Mouse (Mus musculus): ENCODE results near the gene Neurod2. TPM values are rescaled to one million over a fixed set of nuclear protein-coding genes. Genes with fewer than 3 reads are reported as not detected.
A peak's percentile ranks its signal among the peaks of the same experiment; 100 is the strongest.

Gene Neurod2
- total RNA-seq, 1 experiment: not detected

GRCm38 (mm10) chr11:98353651-98354211 lies 24.3 kb upstream of the Neurod2 start:
- H3K4me1 ChIP-seq (ENCODE audit: control insufficient read depth in 2 of 2, insufficient read depth in 2 of 2, low read length in 2 of 2, poor library complexity in 1 of 2): peaks cover 2 to 14% of the 10 kb centered on the region in 2 experiments; a peak in 1 of 4 replicates
- TF ChIP-seq ZC3H11A (IDR thresholded peaks at IDR 0.05; ENCODE audit: borderline replicate concordance, low read depth, low read length) (no peak), CHD2 (IDR thresholded peaks at IDR 0.05; ENCODE audit: low read depth, low read length) (no peak), ZNF384 (IDR thresholded peaks at IDR 0.05; ENCODE audit: low read depth, low read length) (no peak), HCFC1 (IDR thresholded peaks at IDR 0.05; ENCODE audit: borderline replicate concordance, insufficient read depth, low read length) (no peak), MAFK (IDR thresholded peaks at IDR 0.05; ENCODE audit: insufficient read depth, low read depth, low read length) (no peak)
- H3K9me3 ChIP-seq (ENCODE audit: control insufficient read depth, insufficient read depth, low read depth, low read length): no peaks in the 10 kb centered on the region
- in situ Hi-C loops (cut with MboI; ENCODE audit: low sequenced_read_pairs in 2 of 2, unreplicated experiment in 2 of 2): no loop called here
- no peak for DNase-seq (ENCODE audit: low read depth, low spot score)
- H3K27ac ChIP-seq (ENCODE audit: insufficient read depth, low read depth, low read length, poor library complexity, severe bottlenecking): no peak overlapping the region
- H3K36me3 ChIP-seq (ENCODE audit: control insufficient read depth, insufficient read depth, low read length, poor library complexity, severe bottlenecking): no peaks in the 10 kb centered on the region
- no peak overlapping the region for H3K4me3 ChIP-seq (ENCODE audit: insufficient read depth in 1 of 2, low read depth in 1 of 2, low read length in 2 of 2, poor library complexity in 1 of 2, severe bottlenecking in 1 of 2)
- no peak overlapping the region for H3K9ac ChIP-seq (ENCODE audit: insufficient read depth, low read depth, low read length, poor library complexity, severe bottlenecking)

GRCm38 (mm10) chr11:98352272-98352990 lies 23.0 kb upstream of the Neurod2 start:
- Histone ChIP-seq H3K9ac (ENCODE audit: insufficient read depth, low read depth, low read length, poor library complexity, severe bottlenecking) (no peak overlapping the region), H3K4me1 (ENCODE audit: control insufficient read depth in 2 of 2, insufficient read depth in 2 of 2, low read length in 2 of 2, poor library complexity in 1 of 2) (peaks cover 2 to 19% of the 10 kb centered on the region in 2 experiments; a peak in 1 of 4 replicates), H3K9me3 (ENCODE audit: control insufficient read depth, insufficient read depth, low read depth, low read length) (no peaks in the 10 kb centered on the region), H3K27ac (ENCODE audit: insufficient read depth, low read depth, low read length, poor library complexity, severe bottlenecking) (no peak overlapping the region), H3K36me3 (ENCODE audit: control insufficient read depth, insufficient read depth, low read length, poor library complexity, severe bottlenecking) (no peaks in the 10 kb centered on the region), H3K4me3 (ENCODE audit: insufficient read depth in 1 of 2, low read depth in 1 of 2, low read length in 2 of 2, poor library complexity in 1 of 2, severe bottlenecking in 1 of 2) (no peak overlapping the region)
- no peak for DNase-seq (ENCODE audit: low read depth, low spot score)
- TF ChIP-seq MAFK (IDR thresholded peaks at IDR 0.05; ENCODE audit: insufficient read depth, low read depth, low read length) (no peak), CHD2 (IDR thresholded peaks at IDR 0.05; ENCODE audit: low read depth, low read length) (no peak), ZC3H11A (IDR thresholded peaks at IDR 0.05; ENCODE audit: borderline replicate concordance, low read depth, low read length) (no peak), ZNF384 (IDR thresholded peaks at IDR 0.05; ENCODE audit: low read depth, low read length) (no peak), HCFC1 (IDR thresholded peaks at IDR 0.05; ENCODE audit: borderline replicate concordance, insufficient read depth, low read length) (no peak)
- in situ Hi-C loops (cut with MboI; ENCODE audit: low sequenced_read_pairs in 2 of 2, unreplicated experiment in 2 of 2): no loop called here

GRCm38 (mm10) chr11:98349308-98349707 lies 19.9 kb upstream of the Neurod2 start:
- Histone ChIP-seq H3K9me3 (ENCODE audit: control insufficient read depth, insufficient read depth, low read depth, low read length) (no peaks in the 10 kb centered on the region), H3K4me3 (ENCODE audit: insufficient read depth in 1 of 2, low read depth in 1 of 2, low read length in 2 of 2, poor library complexity in 1 of 2, severe bottlenecking in 1 of 2) (peak overlapping the region; percentile 56 to 66), H3K4me1 (ENCODE audit: control insufficient read depth in 2 of 2, insufficient read depth in 2 of 2, low read length in 2 of 2, poor library complexity in 1 of 2) (peaks cover 0 to 14% of the 10 kb centered on the region in 2 experiments; a peak in 1 of 4 replicates), H3K36me3 (ENCODE audit: control insufficient read depth, insufficient read depth, low read length, poor library complexity, severe bottlenecking) (no peaks in the 10 kb centered on the region), H3K9ac (ENCODE audit: insufficient read depth, low read depth, low read length, poor library complexity, severe bottlenecking) (peak overlapping the region; percentile 46; the same call in 1 of the 2 replicates), H3K27ac (ENCODE audit: insufficient read depth, low read depth, low read length, poor library complexity, severe bottlenecking) (no peak overlapping the region)
- no peak for TF ChIP-seq MAFK (IDR thresholded peaks at IDR 0.05; ENCODE audit: insufficient read depth, low read depth, low read length)
- no peak for DNase-seq (ENCODE audit: low read depth, low spot score)
- in situ Hi-C loops (cut with MboI; ENCODE audit: low sequenced_read_pairs in 2 of 2, unreplicated experiment in 2 of 2): no loop called here

GRCm38 (mm10) chr11:98348083-98348961 lies 18.9 kb upstream of the Neurod2 start, which contains the start of gene Ppp1r1b:
Gene Ppp1r1b, plus strand, starts transcription at chr11:98348404.
- H3K9ac ChIP-seq (ENCODE audit: insufficient read depth, low read depth, low read length, poor library complexity, severe bottlenecking): peak within 1 kb of the TSS; percentile 46
- no peaks in the 10 kb centered on the region for H3K9me3 ChIP-seq (ENCODE audit: control insufficient read depth, insufficient read depth, low read depth, low read length)
- no peaks in the 10 kb centered on the region for H3K36me3 ChIP-seq (ENCODE audit: control insufficient read depth, insufficient read depth, low read length, poor library complexity, severe bottlenecking)
- in situ Hi-C loops (cut with MboI; ENCODE audit: low sequenced_read_pairs in 2 of 2, unreplicated experiment in 2 of 2): no loop called here
- no peak for DNase-seq (ENCODE audit: low read depth, low spot score)
- TF ChIP-seq MAFK (IDR thresholded peaks at IDR 0.05; ENCODE audit: insufficient read depth, low read depth, low read length) (no peak), ZNF384 (IDR thresholded peaks at IDR 0.05; ENCODE audit: low read depth, low read length) (no peak), ZC3H11A (IDR thresholded peaks at IDR 0.05; ENCODE audit: borderline replicate concordance, low read depth, low read length) (no peak), HCFC1 (IDR thresholded peaks at IDR 0.05; ENCODE audit: borderline replicate concordance, insufficient read depth, low read length) (no peak), CHD2 (IDR thresholded peaks at IDR 0.05; ENCODE audit: low read depth, low read length) (no peak)
- peaks cover 0 to 7% of the 10 kb centered on the region in 2 experiments; a peak in 1 of 4 replicates for H3K4me1 ChIP-seq (ENCODE audit: control insufficient read depth in 2 of 2, insufficient read depth in 2 of 2, low read length in 2 of 2, poor library complexity in 1 of 2)
- no peak within 1 kb of the TSS for H3K27ac ChIP-seq (ENCODE audit: insufficient read depth, low read depth, low read length, poor library complexity, severe bottlenecking)
- H3K4me3 ChIP-seq (ENCODE audit: insufficient read depth in 1 of 2, low read depth in 1 of 2, low read length in 2 of 2, poor library complexity in 1 of 2, severe bottlenecking in 1 of 2): peak within 1 kb of the TSS; percentile 56 to 66
